Mouse (Mus musculus) frontal cortex, postnatal 10 days (tissue): ENCODE measurements around the gene Senp8.
A peak's percentile ranks its signal among the peaks of the same experiment; 100 is the strongest.

ENCODE experiments used
- DNase-seq, 2 experiments: peaks; one replicate each; pipeline ENCODE4 v3.0.0; 2022; ENCODE audit warnings: low spot score in 2 of 2, mixed read lengths in 1 of 2

The Senp8 gene

DNA sequence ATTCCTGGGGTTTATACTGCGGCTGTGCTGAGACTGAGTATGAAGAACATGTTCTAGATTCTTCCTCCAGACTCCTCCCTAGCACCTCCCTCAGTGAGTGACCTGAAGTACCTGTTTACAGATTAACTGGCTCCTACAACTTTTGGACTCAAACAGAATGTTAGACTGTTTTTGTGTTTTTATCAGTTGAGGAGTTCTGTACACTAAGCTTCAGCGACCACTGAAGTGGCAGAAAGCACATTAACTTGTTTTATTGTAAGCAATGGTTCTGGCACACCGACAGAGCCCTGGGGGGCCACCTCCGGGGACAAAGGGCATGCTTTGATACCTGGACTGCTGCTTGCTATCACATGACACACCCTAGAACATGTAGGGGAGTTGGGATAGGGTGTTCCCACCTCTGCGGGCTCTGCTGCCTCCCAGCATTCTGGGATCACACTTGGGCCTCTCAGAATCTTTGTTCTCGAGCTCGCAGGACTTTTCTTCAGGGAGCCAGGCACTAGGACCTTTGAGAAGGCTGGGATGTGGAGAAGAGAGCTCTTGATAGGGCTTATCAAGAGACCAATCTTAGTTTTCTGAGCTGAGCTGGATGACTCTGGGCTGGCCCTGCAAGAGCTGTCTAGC lies 34.1 kb downstream of the Senp8 start:
- no peak for DNase-seq

- DNase-seq: no peak
These were observed 41.3 kb downstream of the Senp8 start for GRCm38 (mm10) chr9:59709225-59709624.

DNA sequence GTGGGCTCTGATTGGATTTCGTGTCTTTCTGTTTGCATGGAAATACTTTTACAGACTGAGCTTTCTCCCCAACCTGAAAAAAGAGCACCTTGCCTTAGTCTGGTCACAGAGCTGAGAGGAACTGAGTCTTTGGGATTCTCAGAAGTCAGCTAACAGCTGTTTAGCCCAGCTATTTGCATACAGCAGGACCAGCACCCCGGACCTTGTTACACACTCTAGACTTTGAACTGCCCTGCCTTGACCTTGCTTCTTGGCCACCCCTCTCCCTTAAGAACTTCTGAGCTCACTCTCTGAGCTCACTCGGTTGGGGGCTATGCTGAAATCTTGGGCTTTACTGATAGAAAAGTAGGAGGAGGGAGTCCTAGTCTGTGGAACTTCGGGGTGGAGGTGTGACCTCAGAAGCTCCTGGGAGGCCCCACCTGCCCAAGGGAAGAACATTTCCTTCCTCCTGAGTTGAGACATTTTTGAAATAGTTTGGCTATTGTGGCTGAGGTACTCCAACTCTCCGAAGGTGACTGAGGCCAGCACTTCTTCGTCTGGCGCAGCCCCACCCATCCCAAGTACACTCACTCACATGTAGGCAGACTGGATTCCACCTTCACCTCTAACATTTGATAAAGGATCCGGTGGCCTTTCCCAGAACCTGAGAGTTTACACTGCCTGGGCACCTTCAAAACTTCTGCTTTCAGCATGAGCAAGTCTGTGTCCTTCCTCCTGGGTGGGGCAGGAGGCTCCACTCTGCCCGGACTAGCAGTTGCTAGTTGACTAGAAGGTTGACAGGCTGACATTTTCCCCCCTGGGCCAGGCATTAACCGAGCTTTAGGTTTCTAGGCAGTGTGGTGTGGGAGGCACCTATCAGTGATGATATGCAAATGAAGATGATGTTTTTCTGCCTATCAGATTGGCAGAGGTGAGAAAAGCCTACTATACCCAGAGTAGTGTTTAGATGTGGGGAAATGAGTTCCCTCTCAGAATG lies 43.4 kb downstream of the Senp8 start:
- DNase-seq: no peak

DNA sequence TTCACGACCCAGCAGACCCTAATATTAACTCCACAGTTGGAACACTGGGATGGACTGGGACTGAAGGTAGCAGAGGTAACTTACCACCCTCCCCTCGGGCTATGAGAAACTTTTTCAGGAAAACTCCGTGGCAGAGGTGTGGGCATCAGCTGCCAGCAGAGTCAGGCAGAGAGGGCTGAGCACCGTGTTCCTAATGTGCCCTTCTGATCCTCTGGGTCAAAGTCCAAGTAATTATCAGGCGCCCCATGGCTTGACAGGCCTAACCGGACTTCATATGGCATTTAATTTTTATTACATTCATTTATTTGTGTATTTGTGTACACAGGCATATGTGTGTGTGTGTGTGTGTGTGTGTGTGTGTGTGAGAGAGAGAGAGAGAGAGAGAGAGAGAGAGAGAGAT lies 47.4 kb downstream of the Senp8 start:
- DNase-seq: no peak

GRCm38 (mm10) chr9:59701094-59701493 lies 49.4 kb downstream of the Senp8 start:
- no peak for DNase-seq

DNA sequence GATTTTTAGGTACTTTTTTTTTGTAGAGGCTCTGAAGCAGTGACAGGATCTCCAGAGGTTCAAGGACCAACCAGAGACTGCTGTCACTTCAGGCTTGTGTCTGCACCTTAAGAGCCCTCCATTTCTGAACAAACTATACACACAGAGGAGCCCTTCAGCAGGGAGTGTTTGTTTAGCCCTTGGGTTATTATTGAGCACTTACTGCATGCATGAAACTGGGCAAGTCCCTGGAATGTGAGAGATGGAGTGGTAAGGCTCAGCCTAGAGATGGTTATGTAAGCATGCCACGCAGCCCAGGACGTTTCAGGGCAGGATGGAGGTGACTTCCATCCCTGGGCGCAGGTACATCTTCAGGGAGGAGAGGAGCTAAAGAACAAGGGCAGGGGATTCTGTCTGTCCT lies 54.1 kb downstream of the Senp8 start:
- no peak for DNase-seq

DNA sequence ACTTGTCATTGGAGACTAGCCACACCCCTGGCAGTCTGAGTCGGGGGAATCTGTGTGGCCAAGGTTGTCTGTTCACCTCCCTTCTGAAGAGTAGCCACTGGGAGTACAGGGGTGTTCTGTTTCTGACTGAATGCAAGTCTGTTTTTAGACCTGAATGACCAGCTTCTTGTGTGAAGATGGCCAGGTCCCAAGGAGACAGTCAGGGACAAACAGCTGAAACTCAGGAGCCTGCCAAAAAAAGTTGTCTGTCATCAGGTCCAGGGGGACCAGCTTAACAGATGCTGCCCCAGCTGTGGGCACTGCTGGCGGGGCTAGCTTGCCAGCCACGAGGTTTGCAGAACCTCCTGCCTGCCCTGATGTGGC lies 55.1 kb downstream of the Senp8 start:
- peak in 1 of 2 experiments; percentile 43 for DNase-seq

- DNase-seq: no peak
These were observed 55.7 kb downstream of the Senp8 start for GRCm38 (mm10) chr9:59694571-59695450.

- DNase-seq: peak; percentile 45 to 58
These were observed 58.4 kb downstream of the Senp8 start for GRCm38 (mm10) chr9:59692145-59692544.

DNA sequence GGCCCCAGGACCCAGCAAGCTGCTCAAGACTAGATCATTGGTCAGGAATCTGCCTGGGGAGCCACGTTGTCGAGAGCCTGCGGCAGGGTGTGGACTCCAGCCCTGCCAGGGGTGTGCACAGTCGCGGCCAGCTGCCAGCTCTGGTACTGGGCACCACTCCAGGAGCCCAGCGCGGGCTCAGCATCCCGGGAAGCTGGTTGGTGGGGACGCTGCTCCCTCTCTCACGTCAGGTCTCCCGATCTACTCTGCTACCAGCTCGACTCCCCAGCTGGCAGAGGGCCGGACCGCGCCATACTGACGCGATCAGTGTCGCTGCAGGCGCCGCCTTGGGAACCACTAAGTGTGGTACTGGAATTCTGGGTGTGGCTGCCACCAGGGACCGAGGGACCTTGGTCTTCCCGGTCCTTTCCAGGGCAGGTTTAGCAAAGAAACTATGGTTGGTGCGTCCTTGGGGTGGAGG lies 58.8 kb downstream of the Senp8 start:
- DNase-seq: peak; percentile 86 to 89

- DNase-seq: no peak
These were observed 63.0 kb downstream of the Senp8 start for GRCm38 (mm10) chr9:59687416-59688046.
